Mouse (Mus musculus) 3134 (cell line): Measurements from ENCODE around the gene 2610001J05Rik.

Source experiments
- DNase-seq: peaks from one replicate; pipeline ENCODE4 v3.0.0-alpha.2; 2011; ENCODE audit warnings: low spot score; ENCODE audit not compliant: insufficient read length; ENCODE audit errors: extremely low read depth

Gene 2610001J05Rik

DNA sequence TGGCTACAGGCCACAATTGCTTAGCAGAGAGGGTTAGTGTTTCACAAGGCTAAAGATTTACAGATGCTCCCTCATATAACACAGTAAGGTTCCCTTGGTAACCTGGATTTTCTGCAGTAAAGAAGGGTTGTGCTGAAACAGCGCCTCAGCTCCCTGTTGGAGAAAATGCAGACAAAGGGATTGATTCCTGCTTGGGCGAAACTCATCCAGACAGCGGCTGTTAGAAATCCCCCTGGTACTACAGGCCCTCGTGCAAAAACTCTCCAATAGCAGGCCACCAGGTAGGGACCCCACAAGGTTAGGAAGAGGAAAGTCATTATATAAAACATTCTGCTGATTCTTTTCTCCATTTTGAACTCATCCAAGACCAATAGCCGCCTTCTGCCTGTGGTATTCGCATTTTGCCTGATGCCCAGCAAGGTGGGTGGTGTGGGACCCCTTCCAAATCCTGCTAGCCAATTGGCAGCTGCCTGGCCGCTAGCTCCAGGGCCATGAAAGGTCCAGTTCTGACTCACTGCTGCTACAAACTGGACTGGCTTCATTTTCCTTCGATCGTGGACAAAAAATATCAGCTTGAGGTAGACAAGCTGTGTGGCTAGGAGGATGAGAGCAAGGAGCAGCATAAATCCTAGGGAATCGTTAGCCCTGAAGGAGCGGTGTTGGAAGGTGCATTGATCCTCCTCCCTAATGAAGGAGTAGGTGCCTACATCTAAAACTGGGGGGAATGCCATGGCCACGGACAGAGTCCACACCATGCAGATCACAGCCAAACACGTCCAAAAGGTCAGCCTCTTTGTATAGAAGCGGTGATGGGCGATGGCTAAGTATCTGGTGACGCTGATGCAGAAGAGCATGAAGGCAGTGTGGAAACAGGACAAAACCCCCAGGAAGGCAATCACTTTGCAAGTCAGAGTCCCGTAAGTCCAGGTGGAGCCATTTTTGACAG, 35.3 kb downstream of the 2610001J05Rik start:
- DNase-seq, result no peak

DNA sequence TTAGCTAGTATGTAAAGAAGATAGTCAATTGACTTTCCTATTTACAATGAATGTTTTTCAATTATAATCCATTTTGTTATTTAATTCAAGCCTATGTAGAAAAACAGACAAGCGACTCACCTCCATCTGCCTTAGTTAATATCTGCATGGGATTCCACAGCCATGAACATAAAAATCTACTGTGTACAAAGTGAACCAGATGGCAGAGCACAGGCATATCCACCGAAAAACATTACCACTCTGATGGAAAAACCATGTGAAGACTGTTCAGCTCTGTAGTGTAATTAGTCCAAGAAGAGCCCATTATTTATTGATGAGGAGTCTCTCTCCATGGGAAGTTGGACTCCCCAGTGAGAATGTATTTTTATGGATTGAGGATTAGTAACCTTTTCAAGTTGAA, 38.5 kb downstream of the 2610001J05Rik start:
- DNase-seq, result no peak

DNA sequence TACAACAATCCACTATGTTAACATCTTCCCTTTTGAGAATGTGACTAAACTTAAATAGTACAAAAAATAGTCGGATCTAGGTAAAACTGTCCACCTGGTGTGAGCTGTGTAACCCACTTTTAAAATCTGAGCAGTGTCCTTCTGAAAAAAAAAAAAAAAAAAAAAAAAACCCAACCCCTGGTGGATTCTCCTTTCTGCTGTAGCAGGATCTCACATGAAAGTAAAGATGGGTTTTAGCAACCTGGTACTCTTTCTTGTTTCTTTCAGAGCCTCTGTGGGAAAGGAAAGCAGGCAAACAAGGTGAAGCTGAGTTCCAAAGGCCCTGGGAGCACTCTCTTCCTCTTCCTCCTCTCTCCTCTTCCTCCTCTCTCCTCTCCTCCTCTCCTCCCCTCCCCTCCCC, 42.4 kb downstream of the 2610001J05Rik start:
- DNase-seq, result no peak
